Mouse (Mus musculus): Measurements from ENCODE around the gene Ano8. TPM values are rescaled to one million over a fixed set of nuclear protein-coding genes. Genes with fewer than 3 reads are reported as not detected.

Ano8 gene
- polyA plus RNA-seq, 1 experiment = 124 TPM

GRCm38 (mm10) chr8:71516786-71517185 is 31.0 kb upstream of the Ano8 start:
- DNase-seq (ENCODE audit: low read depth) = no peak
- TF ChIP-seq POLR2A (IDR thresholded peaks at IDR 0.05; ENCODE audit: borderline replicate concordance, extremely low read depth, insufficient read depth, insufficient read length, poor library complexity, severe bottlenecking) = no peak
- no peak for TF ChIP-seq CTCF (IDR thresholded peaks at IDR 0.05; ENCODE audit: borderline replicate concordance, extremely low read depth, insufficient read depth, insufficient read length)

DNA sequence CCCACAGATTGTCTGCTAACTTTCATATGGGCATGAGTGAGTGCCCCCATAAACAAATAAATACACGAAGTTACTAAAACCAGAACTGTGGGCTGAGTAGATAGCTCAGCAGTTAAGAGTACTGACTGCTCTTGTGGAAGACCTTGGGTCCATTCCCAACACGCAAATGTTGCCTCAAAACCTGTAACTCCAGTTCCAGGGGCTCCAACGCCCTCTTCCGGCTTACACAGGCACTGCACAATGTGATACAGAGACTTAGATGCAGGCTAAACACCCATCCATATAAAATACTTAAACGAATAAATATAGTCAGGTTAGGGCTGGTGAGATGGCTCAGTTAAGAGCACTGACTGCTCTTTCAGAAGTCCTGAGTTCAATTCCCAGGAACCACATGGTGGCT is 29.3 kb upstream of the Ano8 start:
- no peak for DNase-seq (ENCODE audit: low read depth)
- TF ChIP-seq POLR2A (IDR thresholded peaks at IDR 0.05; ENCODE audit: borderline replicate concordance, extremely low read depth, insufficient read depth, insufficient read length, poor library complexity, severe bottlenecking) = no peak
- no peak for TF ChIP-seq CTCF (IDR thresholded peaks at IDR 0.05; ENCODE audit: borderline replicate concordance, extremely low read depth, insufficient read depth, insufficient read length)

DNA sequence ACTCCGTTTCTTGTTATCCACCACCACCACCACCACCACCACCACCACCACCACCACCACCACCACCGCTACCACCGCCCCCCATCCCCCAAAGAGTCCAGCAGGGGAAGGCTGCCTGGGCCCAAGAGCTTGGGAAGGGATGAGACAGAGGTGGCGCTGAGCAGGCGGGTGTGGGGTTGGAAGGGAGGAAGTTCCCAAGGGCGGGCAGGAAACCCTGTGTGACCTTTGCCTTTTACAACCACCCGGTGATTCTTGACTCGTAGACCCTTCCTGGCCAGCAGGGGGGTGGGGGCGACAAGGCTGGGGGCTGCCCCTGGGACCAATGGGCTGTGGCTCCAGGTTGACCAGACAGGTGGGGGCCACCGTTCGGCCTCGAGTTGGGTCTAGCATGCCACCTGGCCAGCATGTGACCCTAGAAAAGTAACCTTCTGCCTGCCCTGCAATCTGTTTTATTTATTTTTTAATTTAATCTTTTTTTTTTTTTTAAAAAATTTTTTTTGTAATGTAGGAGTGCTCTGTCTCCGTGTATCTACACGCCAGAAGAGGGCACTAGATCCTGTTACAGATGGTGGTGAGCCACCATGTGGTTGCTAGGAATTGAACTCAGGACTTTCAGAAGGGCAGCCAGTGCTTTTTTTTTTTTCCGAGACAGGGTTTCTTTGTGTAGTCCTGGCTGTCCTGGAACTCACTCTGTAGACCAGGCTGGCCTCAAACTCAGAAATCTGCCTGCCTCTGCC is 27.4 kb upstream of the Ano8 start:
- no peak for DNase-seq (ENCODE audit: low read depth)
- TF ChIP-seq POLR2A (IDR thresholded peaks at IDR 0.05; ENCODE audit: borderline replicate concordance, extremely low read depth, insufficient read depth, insufficient read length, poor library complexity, severe bottlenecking) (no peak), CTCF (IDR thresholded peaks at IDR 0.05; ENCODE audit: borderline replicate concordance, extremely low read depth, insufficient read depth, insufficient read length) (no peak)

DNA sequence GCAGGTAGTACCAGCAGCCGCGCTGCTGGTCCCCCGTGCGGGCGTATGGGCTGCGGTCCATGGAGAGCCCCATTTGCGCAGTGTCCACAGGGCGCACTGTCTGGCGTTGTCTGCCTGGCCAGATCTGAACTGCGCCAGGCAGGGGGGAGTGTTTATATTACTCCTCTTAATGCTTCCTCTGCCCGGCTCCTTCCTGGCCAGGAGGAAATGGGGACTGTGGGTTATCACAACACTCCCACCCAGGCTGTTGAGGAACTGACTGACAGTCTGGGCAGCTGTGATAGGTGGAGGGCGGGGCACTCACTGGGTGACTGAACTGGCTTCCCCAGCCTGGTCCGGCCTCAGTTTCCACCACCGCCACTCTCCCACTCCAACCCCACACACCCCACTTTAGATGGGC is 25.9 kb upstream of the Ano8 start, which contains the start of gene Plvap:
Plvap (minus strand) TSS at position 109 of the 400 bp plus-strand sequence.
- no peak for TF ChIP-seq CTCF (IDR thresholded peaks at IDR 0.05; ENCODE audit: borderline replicate concordance, extremely low read depth, insufficient read depth, insufficient read length)
- no peak for DNase-seq (ENCODE audit: low read depth)

DNA sequence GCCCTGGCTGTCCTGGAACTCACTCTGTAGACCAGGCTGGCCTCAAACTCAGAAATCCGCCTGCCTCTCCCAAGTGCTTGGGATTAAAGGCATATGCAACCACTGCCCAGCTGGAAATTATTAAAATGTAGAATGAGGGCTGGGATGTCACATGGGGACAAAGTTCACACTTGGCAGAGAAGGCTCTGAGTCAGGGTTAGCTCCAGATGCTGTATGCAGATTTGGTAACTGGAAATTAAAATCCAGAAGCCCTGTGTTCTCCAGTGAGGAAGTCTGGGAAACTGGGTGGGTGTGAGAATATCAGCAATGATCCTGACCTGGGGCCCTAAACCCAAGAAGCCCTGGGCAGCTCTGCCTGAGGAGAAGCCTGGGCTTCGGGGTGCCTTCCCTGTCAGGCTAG is 23.6 kb upstream of the Ano8 start:
- TF ChIP-seq CTCF (IDR thresholded peaks at IDR 0.05; ENCODE audit: borderline replicate concordance, extremely low read depth, insufficient read depth, insufficient read length) (no peak), POLR2A (IDR thresholded peaks at IDR 0.05; ENCODE audit: borderline replicate concordance, extremely low read depth, insufficient read depth, insufficient read length, poor library complexity, severe bottlenecking) (no peak)
- no peak for DNase-seq (ENCODE audit: low read depth)

DNA sequence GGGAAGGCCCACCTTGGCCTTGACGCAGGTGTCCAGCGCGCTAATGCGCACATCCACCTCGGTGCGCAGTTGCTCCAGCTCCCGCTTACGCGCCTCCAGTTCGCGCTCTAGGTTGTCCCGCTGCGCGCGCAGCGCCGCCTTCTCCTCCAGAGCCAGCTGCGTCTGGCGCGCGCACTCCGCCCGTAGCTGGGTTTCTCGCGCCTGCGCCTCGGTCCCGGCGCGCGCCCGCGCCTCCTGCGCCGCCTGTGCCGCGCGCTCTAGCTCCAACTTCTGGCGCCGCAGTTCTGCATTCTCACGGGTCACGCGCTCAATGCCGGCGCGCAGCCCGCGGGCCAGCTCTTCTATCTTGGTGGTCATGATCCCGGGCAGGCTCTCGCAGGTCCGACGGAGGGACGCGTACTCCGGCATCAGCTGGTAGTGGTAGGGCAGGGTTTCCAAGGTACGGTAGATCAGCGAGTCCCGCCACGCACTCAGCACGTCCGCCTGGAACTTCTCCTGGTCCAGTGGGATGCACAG is 21.9 kb upstream of the Ano8 start:
- peak; percentile 94 for DNase-seq (ENCODE audit: low read depth)
- TF ChIP-seq POLR2A (IDR thresholded peaks at IDR 0.05; ENCODE audit: borderline replicate concordance, extremely low read depth, insufficient read depth, insufficient read length, poor library complexity, severe bottlenecking) = no peak

DNA sequence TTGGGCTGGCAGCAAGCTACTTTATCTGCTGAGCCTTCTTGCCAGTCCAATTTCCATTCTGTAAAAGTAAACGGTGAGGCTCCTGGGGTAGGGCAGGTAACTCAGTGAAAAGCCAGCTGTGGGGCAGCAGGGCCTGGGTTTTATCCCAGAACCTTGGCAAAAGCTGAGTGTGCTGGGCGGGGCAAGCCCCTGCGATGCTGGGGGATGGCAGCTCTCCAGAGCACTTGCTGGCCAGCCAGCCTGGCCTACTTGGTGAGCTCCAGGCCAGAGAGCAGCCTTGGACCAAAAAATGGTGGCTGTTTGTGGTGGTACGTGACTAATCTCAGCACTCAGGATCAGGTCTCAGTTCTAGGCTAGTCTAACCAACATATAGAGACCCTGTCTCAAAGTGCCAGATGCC is 20.2 kb upstream of the Ano8 start:
- no peak for DNase-seq (ENCODE audit: low read depth)

GRCm38 (mm10) chr8:71505326-71505725 is 19.6 kb upstream of the Ano8 start:
- TF ChIP-seq CTCF (IDR thresholded peaks at IDR 0.05; ENCODE audit: borderline replicate concordance, extremely low read depth, insufficient read depth, insufficient read length) (no peak), POLR2A (IDR thresholded peaks at IDR 0.05; ENCODE audit: borderline replicate concordance, extremely low read depth, insufficient read depth, insufficient read length, poor library complexity, severe bottlenecking) (no peak)
- no peak for DNase-seq (ENCODE audit: low read depth)

More for the DNA sequence above, 20.2 kb upstream of the Ano8 start:
- no peak for TF ChIP-seq POLR2A (IDR thresholded peaks at IDR 0.05; ENCODE audit: borderline replicate concordance, extremely low read depth, insufficient read depth, insufficient read length, poor library complexity, severe bottlenecking)
- no peak for TF ChIP-seq CTCF (IDR thresholded peaks at IDR 0.05; ENCODE audit: borderline replicate concordance, extremely low read depth, insufficient read depth, insufficient read length)

DNA sequence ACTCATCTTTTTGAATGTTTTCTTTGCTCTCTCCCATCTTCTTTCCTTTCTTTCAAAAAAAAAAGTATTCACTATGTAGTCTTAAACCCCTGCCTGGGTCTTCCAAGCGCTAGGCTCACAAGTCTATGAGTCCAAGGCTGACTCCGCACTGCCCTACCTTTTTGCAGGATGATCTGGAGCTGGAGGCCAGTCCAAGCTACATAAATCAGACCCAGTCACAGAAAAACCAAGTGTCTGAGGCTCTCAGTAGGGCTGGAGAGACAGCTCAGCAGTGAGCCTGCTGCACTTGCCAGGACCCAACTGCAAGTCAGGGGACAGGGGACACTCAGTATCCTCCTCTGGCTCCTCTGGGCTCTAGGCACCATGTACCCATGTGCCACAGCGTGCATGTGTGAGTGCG is 18.6 kb upstream of the Ano8 start:
- no peak for DNase-seq (ENCODE audit: low read depth)
- TF ChIP-seq POLR2A (IDR thresholded peaks at IDR 0.05; ENCODE audit: borderline replicate concordance, extremely low read depth, insufficient read depth, insufficient read length, poor library complexity, severe bottlenecking) (no peak), CTCF (IDR thresholded peaks at IDR 0.05; ENCODE audit: borderline replicate concordance, extremely low read depth, insufficient read depth, insufficient read length) (no peak)

DNA sequence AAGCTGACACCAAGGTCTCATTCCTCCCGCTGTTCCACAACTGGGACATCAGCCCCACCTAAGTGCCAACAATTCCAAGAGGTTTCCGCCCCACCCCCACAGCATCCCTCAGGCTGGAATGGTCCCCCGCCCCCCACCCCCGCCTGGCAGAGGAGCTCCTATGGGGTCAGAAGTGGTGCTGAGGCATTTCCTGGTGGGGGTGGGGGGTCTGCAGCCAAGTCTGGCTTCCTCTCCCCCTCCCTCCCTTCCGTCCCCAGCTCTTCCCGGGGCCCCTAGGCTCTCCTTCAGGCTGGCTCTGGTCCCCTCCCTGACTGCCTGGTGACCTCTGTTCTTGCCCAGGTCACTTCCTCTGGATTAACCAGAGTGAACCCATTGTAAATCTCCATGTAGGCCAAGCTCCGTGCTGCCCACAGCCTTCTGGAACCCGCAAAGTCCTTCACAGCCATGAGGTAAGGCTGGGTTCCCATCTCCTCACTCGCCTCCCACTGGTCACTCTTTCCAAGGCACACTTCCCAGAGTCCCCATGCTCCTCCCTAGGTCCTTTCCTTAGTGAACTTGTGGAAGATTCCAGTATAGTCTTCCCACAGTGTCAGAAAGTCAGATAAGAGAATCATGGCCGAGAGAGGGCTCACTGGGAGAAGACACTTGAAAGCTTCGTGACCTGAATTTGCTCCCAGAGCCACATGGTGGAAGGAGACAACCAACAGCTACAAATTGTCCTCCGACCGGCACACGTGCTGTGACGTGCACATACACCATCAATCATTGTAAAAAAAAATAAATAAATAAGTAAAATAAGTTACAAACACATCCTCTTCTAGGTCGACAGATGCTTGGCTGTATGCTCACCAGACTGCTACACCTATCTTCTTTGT is 13.3 kb upstream of the Ano8 start:
- no peak for DNase-seq (ENCODE audit: low read depth)
- TF ChIP-seq CTCF (IDR thresholded peaks at IDR 0.05; ENCODE audit: borderline replicate concordance, extremely low read depth, insufficient read depth, insufficient read length) = no peak
- no peak for TF ChIP-seq POLR2A (IDR thresholded peaks at IDR 0.05; ENCODE audit: borderline replicate concordance, extremely low read depth, insufficient read depth, insufficient read length, poor library complexity, severe bottlenecking)

GRCm38 (mm10) chr8:71497881-71498501 is 12.2 kb upstream of the Ano8 start:
- TF ChIP-seq CTCF (IDR thresholded peaks at IDR 0.05; ENCODE audit: borderline replicate concordance, extremely low read depth, insufficient read depth, insufficient read length) (no peak), POLR2A (IDR thresholded peaks at IDR 0.05; ENCODE audit: borderline replicate concordance, extremely low read depth, insufficient read depth, insufficient read length, poor library complexity, severe bottlenecking) (no peak)
- DNase-seq (ENCODE audit: low read depth) = no peak

Measured in brain, embryonic 14.5 days (tissue).